Mouse (Mus musculus) kidney, postnatal 36 days (tissue): Measurements from ENCODE around the gene Tspo.
A peak's percentile ranks its signal among the peaks of the same experiment; 100 is the strongest.

Experiments
- DNase-seq, 2 experiments: peaks; one replicate each; pipeline ENCODE4 v3.0.0; 2021 to 2022; ENCODE audit warnings: mixed read lengths in 2 of 2

The Tspo gene

DNA sequence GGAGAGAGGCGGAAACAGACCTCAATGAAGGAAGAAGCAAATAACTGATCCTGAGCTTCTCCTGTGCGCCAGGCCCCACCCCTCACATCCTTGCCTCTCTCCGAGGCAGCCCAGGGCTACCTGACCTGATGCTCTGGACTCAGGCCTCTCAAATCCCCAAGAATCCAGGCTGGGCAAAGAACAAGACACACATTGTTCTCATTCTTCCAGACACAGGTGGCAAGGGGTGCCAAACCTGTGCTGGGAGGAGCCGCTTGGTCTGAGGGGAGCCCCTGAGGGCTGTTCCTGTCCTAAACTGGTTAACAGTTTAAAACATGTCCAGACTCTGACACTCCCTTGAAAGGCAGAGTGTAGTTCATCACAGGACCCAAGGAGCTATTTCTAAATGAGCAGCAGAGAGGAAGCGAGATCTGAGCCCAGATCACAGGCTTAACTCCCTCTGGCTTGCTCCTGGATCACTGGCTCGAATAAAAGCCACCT is 21.4 kb downstream of the Tspo start:
- no peak for DNase-seq

DNA sequence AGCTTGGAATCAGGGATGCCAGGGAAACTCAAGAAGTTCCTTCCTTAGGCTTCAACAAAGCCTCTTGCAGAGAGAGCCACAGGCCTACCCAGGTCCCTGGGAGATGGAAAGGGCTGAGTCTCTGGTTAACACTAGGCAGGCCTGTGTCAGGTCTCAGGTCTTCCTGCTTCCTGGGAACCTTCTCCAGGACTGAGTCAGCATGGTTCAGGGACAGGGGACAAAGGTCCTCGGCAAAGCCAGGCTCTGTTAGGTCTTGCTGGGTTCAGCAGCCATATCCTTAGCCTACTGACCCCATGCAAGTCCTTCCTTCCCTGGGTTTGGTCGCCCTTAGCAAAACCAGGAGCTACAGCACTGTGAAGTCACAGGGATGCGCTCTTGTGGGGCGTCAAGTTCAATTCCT is 27.4 kb downstream of the Tspo start:
- peak; percentile 36 to 48 for DNase-seq

DNA sequence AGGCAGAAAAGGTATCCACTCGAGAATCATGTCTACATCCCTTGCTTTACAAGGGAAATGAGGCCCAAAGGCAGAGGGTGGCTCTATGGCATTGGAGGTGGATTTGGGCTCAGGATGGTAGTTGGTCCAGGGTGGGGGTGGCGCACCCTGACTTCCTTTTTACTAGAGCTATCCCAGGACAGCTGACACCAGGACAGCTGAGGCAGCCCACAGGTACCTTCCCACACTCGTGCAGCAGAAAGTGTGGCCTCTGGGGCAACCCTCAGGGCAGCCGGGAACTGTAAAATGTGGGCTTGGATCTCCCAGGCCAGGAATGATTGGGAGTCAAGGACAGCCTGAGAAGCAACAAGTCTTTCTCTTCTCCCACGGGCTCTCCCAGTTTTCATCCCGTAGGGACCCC is 28.4 kb downstream of the Tspo start:
- no peak for DNase-seq

DNA sequence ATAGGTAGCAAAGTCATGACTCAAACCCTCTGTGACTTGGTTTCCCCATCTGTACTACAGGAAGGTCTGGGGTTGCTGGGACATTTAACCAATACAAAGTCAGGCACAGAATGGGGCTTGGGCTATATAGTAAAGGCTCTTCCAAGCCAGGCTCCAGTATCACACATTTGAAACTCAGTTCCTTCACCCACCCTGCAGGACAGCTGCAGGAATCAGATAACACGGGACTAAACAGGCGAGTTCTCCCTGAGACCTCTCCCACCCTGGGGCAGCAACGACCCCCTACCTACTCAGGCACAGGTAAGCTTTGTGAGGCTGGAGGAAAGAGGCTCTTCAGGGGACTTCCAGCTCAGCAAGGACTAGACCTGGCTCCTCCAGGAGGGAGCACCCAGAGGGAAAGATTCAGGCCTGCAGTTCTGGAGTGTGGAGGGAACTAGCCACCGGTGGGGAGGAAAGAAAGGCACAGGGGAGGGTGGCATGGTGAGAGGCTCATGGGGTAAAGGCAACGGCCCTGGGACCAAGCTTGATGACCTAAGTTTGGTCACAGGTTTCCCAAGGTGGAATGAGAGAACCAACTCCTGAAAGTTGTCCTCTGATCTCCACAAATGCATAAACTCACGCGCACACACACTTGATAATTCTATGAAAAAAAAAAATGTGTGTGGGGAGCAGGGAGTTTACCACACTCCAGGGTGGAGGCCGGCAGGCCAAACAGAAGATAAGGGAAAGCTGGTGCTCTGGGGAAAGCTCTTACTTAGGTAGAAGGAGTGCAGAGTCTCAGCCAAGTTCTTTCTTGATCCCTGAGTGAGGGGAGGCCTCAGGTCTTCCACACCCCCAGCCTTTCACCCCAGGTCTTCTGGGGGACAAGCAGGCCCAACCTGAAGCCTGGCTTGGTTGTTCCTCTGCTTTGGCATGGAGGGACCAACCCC is 29.1 kb downstream of the Tspo start:
- DNase-seq: no peak

DNA sequence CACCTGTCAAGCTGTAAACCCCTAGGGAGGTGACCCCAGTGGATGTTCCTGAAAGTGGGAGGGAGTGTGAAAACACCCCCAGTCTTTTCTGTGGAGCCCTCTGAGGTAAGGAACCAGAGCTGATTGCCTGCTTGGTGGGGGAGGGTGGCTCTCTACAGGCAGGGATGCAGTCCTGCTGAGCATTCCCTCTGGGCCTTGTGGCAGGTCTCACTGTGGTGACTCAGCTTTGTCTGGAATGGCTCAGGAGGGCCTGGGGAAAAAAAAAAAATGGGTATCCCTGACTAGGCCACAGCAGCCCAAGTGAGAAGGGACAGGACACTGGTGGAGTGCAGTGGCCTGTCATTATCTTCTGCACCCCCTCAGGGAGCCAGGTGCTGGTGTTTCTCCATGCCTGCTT is 29.8 kb downstream of the Tspo start:
- DNase-seq: no peak

DNA sequence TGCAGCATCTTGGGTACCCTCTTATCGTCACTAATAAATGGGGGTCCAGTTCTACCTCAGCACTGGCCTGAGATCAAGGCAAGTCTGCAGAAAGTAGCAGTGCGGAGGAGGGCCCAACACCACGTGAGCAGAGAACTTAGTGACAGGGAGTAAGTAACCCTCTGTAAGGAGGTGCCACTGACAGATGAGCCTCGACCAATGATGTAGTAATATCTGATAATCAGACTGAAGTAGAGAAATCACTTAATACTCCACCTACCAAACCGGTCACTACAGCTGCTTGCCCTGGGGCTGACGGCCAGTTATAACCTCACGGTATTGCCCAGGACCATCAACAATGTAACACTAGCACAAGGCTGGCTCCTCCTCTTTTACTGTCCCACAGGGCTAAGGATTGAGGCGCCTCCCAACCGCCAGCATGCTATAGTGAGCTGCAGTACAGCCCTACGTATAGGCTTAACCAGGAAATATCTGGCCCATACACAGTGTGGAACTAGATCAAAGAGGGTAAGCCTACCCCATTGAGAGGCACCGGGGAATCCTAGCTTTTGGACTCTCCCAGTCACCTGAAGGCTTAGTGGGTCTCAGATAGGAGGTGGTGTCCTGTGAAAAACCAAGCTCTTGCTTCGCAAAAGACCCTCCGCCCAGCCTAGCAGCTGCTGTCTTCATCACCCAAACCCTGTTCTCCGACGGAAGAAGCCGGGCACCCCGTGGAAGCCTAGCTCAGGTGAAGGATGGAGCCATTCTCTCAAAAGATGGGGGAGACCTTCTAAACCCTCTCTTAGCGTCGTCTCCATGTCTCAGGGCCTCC is 30.5 kb downstream of the Tspo start:
- no peak for DNase-seq

DNA sequence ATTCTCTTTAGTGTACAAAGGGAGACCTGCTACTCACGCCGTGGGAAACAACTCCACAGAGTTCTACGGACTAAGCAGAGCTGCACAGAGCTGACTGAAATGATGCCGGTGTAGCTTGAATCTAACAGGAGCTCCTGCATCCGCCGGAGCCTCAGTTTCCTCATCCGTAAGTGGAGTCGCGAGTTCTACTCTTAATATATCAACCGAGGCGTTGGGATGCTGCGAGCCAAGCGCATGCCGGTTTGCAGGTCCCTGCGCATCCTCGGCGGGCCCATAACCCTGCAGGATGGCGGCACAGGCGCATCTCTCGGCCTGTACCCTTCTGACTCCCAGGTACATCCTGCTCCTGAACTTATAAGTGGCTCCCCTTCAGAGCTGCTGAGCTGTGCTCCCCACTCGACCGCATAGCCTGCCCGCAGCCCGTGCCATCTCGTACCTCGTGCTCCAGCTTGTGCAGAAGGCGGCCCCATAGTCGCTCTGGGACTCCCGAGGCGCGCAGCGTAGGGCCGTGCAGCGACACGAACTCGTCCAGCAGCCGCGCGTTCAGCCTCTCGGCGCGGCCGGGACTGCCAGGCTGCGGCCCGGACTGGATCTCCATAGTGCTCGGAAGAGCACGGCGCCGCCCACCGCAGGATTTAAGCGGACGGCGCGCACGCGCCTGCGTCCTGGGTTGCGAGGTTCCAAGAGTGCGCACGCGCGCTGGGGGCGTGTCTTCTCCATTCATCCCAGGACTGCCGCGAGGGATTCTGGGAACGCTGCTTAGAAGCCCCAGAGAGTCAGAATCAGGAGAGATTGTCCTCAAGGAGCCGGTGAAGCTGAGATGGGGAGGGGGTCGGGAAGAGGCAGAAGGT is 31.3 kb downstream of the Tspo start, which contains the start of gene Ttll12:
Gene Ttll12 (minus strand): TSS at position 645 of the 851 bp plus-strand sequence.
- peak; percentile 96 to 99 for DNase-seq

DNA sequence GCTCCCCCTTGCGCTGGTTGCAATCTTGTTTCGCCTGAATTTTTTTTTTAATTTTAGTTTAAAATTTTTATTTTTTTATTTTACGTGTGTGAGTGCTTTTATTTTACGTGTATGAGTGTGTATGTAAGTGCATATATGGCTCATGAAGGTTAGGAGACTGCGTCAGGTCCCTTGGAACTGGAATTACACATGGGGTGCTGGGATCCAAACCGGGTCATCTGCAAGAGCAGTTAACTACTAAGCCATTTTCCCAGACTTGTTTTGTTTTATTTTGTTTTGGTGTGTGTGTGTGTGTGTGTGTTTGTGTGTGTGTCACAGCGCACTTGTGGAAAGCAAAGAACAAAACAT is 31.9 kb downstream of the Tspo start:
- DNase-seq: no peak

DNA sequence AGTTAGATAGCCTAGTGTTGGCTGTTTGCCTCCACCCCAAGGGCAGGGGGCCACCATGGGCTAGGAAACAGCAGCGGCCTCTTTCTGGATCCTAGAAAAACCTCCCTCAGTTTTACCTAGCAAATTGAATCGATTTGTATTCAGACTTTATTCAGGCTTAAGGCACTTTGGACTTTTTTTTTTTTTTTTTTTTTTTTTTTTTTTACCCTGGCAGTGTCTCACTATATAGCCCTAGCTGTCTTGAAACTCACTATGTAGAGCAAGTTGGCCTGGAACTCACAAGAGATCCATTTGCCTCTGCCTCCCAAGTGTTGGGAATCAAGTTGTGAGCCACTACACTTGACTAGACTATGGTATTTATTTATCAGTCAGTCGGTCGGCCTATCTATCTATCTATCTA is 33.4 kb downstream of the Tspo start:
- DNase-seq: no peak

DNA sequence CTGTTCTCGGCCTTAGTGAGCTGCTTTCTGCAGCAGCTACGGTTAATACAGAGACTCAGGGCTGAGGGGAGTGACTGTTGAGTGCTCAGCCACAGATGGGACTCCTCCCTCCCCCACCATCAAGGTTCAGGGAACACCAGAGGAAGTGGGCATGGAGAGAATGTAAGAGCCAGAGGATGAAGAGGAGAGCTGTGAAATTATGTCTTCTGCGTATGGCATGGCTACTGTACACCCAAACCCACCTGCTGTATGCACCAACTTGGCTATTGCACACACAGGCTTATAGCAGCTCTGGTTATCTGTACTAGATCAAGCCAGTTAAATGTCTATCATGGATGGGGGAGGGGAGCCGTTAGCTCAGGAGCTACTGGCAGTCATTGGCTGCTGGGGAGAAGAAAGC is 37.8 kb downstream of the Tspo start:
- DNase-seq: no peak

DNA sequence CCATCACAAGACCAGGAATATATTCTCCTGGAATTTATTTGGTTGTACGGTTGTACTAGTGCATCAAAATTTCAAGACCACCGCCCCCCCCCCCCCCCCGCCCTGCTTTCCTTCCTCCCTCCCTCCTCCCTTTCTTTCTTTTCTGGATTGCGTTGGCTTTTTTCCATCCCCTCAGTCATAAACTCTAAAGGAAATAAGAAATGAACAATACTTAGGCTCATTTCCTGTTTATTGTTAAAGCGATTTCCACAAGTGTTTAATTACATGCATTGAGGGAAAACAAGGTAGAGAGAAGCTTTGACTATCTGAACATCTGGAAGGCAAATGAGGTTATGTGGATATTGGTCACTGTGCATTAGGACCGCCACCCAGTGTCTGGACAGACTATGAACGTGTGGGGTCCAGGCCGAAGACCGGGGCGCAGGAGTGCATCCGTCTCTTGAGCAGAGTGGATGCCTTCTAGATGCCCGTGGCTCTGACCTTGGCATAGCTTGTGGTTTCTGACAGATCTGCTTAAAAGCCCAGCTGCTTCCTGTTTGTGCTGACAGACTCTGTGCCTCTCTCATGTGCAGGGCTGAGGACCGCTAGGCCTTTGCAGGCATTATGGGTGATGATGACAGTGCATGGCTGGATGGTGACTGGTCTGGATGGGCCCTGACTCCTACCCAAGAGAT is 39.1 kb downstream of the Tspo start:
- DNase-seq: peak; percentile 30 to 55

DNA sequence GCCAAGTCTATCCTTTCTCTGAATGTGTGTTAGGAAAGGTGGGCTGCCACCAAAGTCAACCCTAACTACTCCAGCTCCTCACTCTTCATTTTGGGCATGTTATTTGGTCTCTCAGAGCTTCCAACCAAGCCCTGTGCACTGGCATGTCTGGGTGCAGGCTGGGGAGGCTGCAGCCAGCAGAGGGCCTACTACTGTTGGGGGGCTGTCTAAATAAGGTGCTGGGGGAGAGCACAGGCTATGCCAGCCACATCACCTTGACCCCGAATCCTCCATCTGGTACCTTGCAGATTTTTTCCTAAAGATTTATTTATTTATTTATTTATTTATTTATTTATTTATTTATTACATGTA is 39.6 kb downstream of the Tspo start:
- DNase-seq: no peak

DNA sequence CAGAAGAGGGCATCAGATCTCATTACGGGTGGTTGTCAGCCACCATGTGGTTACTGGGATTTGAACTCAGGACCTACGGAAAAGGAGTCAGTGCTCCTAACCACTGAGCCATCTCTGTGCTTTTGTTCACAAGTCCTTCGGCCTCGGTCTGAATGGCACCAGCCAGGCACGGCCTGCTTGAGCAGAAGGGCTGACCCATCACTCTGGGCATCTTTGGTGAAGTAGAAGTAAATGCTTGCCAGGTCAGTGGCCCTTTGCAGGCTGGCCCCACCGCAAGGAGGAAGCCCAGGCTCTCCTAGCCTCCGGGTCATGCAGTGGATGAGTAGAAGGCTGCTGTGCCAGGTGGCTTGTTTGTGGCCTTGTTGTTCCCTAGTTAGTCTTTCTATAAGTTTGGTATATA is 40.0 kb downstream of the Tspo start:
- DNase-seq: no peak

DNA sequence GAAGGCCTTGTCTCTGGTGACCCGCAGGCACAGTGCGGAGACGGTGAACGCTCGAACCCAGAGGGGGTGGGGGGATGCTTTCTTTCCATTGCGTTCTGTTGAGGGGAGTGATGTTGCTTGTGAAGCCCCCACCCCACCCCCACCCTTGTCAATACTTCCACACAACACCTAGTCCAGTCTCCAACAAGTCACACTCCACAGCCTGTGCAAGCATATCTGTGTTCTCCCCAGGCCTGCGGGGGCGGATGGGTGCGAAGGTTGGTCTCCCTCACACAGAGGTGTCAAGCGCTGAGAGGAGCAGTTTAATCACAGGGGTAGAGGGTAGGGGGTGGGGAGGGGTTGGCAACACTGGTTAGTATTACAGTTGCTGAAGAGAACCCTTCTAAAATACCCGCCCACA is 42.8 kb downstream of the Tspo start:
- no peak for DNase-seq

DNA sequence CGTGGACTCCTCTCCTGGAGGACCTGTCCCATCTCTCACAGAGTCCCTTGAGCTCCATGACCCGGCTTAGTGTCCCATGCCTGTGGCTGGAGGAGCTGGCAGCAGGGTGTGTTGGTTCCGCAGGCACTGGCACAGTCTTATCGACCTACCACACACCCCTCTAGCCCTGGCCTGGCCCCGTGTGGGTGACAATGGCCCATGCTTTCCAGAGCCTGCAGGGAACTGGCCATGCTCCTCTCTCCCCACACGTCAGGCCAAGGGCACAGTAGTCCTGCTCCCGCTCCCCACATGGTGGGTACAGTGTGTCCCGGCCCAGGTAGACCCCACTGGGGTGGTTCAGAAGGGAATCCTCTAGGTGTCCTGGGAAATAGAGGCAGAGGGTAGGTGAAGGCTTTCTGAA is 43.3 kb downstream of the Tspo start:
- DNase-seq: no peak

DNA sequence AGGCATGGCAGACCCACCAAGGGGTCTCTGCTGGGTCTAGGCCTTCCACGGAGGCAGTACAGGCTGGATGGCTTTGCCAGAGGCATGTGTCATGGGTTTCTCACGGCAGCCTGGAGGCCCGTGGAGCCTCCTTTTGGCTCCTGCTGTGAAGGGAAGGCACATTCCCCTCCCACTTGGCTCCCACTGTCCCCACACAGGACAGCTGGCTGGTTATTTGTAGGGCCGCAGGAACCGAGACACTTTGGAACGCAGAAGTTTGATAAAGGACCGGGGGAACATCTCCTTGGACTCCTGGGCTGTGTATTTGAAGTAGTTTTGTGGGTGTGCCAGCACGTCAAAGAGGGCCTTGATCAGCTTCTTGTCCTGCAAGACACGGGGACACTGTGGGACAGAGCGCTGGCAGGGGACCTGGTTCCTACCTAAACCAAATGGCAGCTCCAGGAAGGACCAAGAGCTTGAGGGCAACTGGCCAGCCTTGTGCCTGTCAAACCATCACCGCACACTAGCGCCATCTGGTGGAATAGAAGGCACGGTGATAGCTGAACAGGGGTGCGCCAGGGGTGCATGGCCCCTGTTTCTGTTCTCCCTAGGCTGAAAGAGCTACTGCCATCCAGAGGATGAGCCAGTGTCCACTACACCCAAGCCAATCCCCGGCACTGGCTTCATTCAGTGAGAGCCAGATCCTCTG is 43.9 kb downstream of the Tspo start:
- peak; percentile 73 to 86 for DNase-seq

DNA sequence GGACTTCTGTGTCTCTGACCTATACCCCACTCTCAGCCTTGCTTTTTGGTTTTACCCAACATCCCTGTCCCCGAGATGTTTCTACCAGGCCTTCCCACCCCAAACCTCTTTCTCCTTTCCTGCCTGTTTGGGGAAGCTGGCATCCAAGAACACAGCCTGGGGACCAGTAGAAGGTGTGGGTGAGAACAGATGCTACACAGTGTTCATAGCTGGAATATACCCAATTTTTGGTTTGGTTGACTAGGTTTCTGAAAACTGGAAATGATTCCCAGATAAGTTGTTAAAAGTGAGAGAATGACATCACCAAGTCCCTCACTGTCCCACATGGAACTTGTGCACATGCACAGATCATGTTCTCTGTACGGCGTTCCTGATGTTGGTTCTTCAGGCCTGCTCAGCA is 51.9 kb downstream of the Tspo start:
- no peak for DNase-seq
